Mouse (Mus musculus) liver, postnatal 0 days (tissue): ENCODE measurements at regions not wholly inside any gene's neighbourhood (a gene's known extent, or its start where the extent isn't known, plus 50 kb on each side); places are given as distances from the start of the nearest gene placed in this dataset.

ENCODE experiments used
- CTCF ChIP-seq: sonication (generic); IDR thresholded peaks from 2 replicates; pipeline ENCODE4 v1.5.1; 2016; ENCODE audit warnings: antibody characterized with exemption, low read depth
- EP300 ChIP-seq: IDR thresholded peaks from 2 replicates; pipeline ENCODE4 v1.6.1; 2016; ENCODE audit warnings: antibody characterized with exemption, low read depth, mild to moderate bottlenecking

- TF ChIP-seq CTCF (no peak), EP300 (no peak)
Observed at GRCm38 (mm10) chr4:95194621-95195455, 142.8 kb upstream of the Jun start.
